Mouse (Mus musculus) liver, embryonic 13.5 days (tissue): ENCODE data around the gene Spata2. TPM values are rescaled to one million over a fixed set of nuclear protein-coding genes. Genes with fewer than 3 reads are reported as not detected.
A peak's percentile ranks its signal among the peaks of the same experiment; 100 is the strongest.

Experiments
- ATAC-seq: fragments of 200-750 bp; cut with Nextera tagmentation; 2 replicates; pipeline ENCODE4 v1.8.0; 2017; ENCODE audit warnings: low read depth, mild to moderate bottlenecking, moderate number of reproducible peaks, moderate library complexity
- DNase-seq: peaks from one replicate; pipeline ENCODE4 v3.0.0; 2022
- H3K27ac ChIP-seq: fragments of 300-500 bp; sonication (generic); 2 replicates; pipeline ENCODE4 v1.5.1; 2015; ENCODE audit warnings: moderate library complexity, mild to moderate bottlenecking, inconsistent platforms
- H3K27me3 ChIP-seq: fragments of 300-500 bp; sonication (generic); 2 replicates; pipeline ENCODE4 v1.6.1; 2015; ENCODE audit warnings: mild to moderate bottlenecking, inconsistent platforms
- H3K36me3 ChIP-seq: fragments of 300-500 bp; sonication (generic); 2 replicates; pipeline ENCODE4 v1.6.1; 2015; ENCODE audit warnings: mild to moderate bottlenecking, inconsistent platforms
- H3K4me1 ChIP-seq: fragments of 300-500 bp; sonication (generic); replicated peaks from 2 replicates; pipeline ENCODE4 v1.6.1; 2015; ENCODE audit warnings: inconsistent platforms
- H3K4me2 ChIP-seq: fragments of 300-500 bp; sonication (generic); 2 replicates; pipeline ENCODE4 v1.6.1; 2015; ENCODE audit warnings: inconsistent platforms, mild to moderate bottlenecking, moderate library complexity
- H3K4me3 ChIP-seq: fragments of 300-500 bp; sonication (generic); replicated peaks from 2 replicates; pipeline ENCODE4 v1.5.1; 2015; ENCODE audit warnings: mild to moderate bottlenecking, inconsistent platforms
- H3K9ac ChIP-seq: fragments of 300-500 bp; sonication (generic); 2 replicates; pipeline ENCODE4 v1.6.1; 2015; ENCODE audit warnings: mild to moderate bottlenecking, inconsistent platforms
- H3K9me3 ChIP-seq: fragments of 300-500 bp; sonication (generic); replicated peaks from 2 replicates; pipeline ENCODE4 v1.6.1; 2016; ENCODE audit warnings: inconsistent platforms
- WGBS: fragments of 180-500 bp; shearing (Covaris S2); methylation state at CpG from one replicate; pipeline ENCODE4 v1.1.7; 2015; ENCODE audit not compliant: insufficient replicate concordance; 5-methylcytosine and 5-hydroxymethylcytosine counted together
- polyA plus RNA-seq: library from polyadenylated mRNA; unstranded; fragments of >200 nt; fragmentation: Nextera tagmentation; extraction: Ambion mirVana; gene quantifications from 2 replicates; pipeline ENCODE4 v1.2.1, GENCODE M21; 2015

Gene Spata2
- polyA plus RNA-seq, 1 experiment from 2014 or later = 7.0 TPM

GRCm38 (mm10) chr2:167507719-167508385 lies 15.2 kb upstream of the Spata2 start:
- ATAC-seq (no peak), DNase-seq (no peak)
- 89% methylated on average over 3 of the region's 3 CpGs for WGBS
- no peak overlapping the region for H3K27ac ChIP-seq
- no peaks in the 10 kb centered on the region for H3K27me3 ChIP-seq
- peaks cover 51% of the 10 kb centered on the region for H3K36me3 ChIP-seq
- H3K9ac ChIP-seq = no peak overlapping the region
- H3K4me3 ChIP-seq = no peak overlapping the region
- peaks cover 60% of the 10 kb centered on the region for H3K4me1 ChIP-seq
- no peaks in the 10 kb centered on the region for H3K9me3 ChIP-seq
- no peak overlapping the region for H3K4me2 ChIP-seq

GRCm38 (mm10) chr2:167506546-167507260 lies 14.0 kb upstream of the Spata2 start:
- WGBS = 87% methylated on average over 10 of the region's 10 CpGs
- no peaks in the 10 kb centered on the region for H3K9me3 ChIP-seq
- H3K27me3 ChIP-seq = no peaks in the 10 kb centered on the region
- no peak overlapping the region for H3K4me3 ChIP-seq
- peaks cover 67% of the 10 kb centered on the region for H3K4me1 ChIP-seq
- DNase-seq = no peak
- peaks cover 39% of the 10 kb centered on the region for H3K36me3 ChIP-seq
- no peak overlapping the region for H3K9ac ChIP-seq
- no peak overlapping the region for H3K4me2 ChIP-seq
- no peak for ATAC-seq
- H3K27ac ChIP-seq = no peak overlapping the region

GRCm38 (mm10) chr2:167505127-167505526 lies 12.4 kb upstream of the Spata2 start:
- no peaks in the 10 kb centered on the region for H3K27me3 ChIP-seq
- WGBS = 33% methylated on average over 3 of the region's 3 CpGs
- ATAC-seq (peak; percentile 59), DNase-seq (peak; percentile 43)
- peak overlapping the region; percentile 85 for H3K27ac ChIP-seq
- peak overlapping the region; percentile 95 for H3K4me2 ChIP-seq
- H3K36me3 ChIP-seq = peaks cover 28% of the 10 kb centered on the region
- H3K9me3 ChIP-seq = no peaks in the 10 kb centered on the region
- H3K4me1 ChIP-seq = peaks cover 56% of the 10 kb centered on the region
- peak overlapping the region; percentile 90 for H3K4me3 ChIP-seq
- H3K9ac ChIP-seq = peak overlapping the region; percentile 92

- WGBS = 2% methylated on average over 32 of the region's 32 CpGs
- peak; percentile 50 for ATAC-seq
- DNase-seq = peak; percentile 25
These were observed 11.2 kb upstream of the Spata2 start for GRCm38 (mm10) chr2:167503896-167504349.

GRCm38 (mm10) chr2:167503253-167503895 lies 10.7 kb upstream of the Spata2 start:
- Histone ChIP-seq H3K9ac (peak overlapping the region; percentile 92), H3K27me3 (no peaks in the 10 kb centered on the region), H3K36me3 (peaks cover 15% of the 10 kb centered on the region), H3K4me3 (peak overlapping the region; percentile 90), H3K4me1 (peaks cover 46% of the 10 kb centered on the region), H3K27ac (peak overlapping the region; percentile 85), H3K4me2 (peak overlapping the region; percentile 95), H3K9me3 (no peaks in the 10 kb centered on the region)
- peak; percentile 72 for ATAC-seq
- WGBS = under 1% methylated on average over 77 of the region's 85 CpGs
- DNase-seq = peak; percentile 62

More at GRCm38 (mm10) chr2:167503896-167504349, 11.2 kb upstream of the Spata2 start:
- Histone ChIP-seq H3K9me3 (no peaks in the 10 kb centered on the region), H3K27ac (peak overlapping the region; percentile 85), H3K9ac (peak overlapping the region; percentile 92), H3K4me1 (peaks cover 46% of the 10 kb centered on the region), H3K27me3 (no peaks in the 10 kb centered on the region), H3K36me3 (peaks cover 20% of the 10 kb centered on the region), H3K4me3 (peak overlapping the region; percentile 90), H3K4me2 (peak overlapping the region; percentile 95)

GRCm38 (mm10) chr2:167502554-167503252 lies 10.0 kb upstream of the Spata2 start:
- Histone ChIP-seq H3K27ac (peak overlapping the region; percentile 85), H3K9ac (peak overlapping the region; percentile 92), H3K27me3 (no peaks in the 10 kb centered on the region), H3K4me3 (peak overlapping the region; percentile 90), H3K36me3 (peaks cover 8% of the 10 kb centered on the region), H3K4me2 (peak overlapping the region; percentile 95), H3K9me3 (no peaks in the 10 kb centered on the region), H3K4me1 (peaks cover 45% of the 10 kb centered on the region)
- 29% methylated on average over 13 of the region's 13 CpGs for WGBS
- peak; percentile 55 for ATAC-seq
- DNase-seq = peak; percentile 38

GRCm38 (mm10) chr2:167497272-167497671 lies 4.6 kb upstream of the Spata2 start:
- no peak overlapping the region for H3K4me2 ChIP-seq
- H3K4me1 ChIP-seq = peaks cover 16% of the 10 kb centered on the region
- no peaks in the 10 kb centered on the region for H3K27me3 ChIP-seq
- no peak overlapping the region for H3K9ac ChIP-seq
- H3K9me3 ChIP-seq = no peaks in the 10 kb centered on the region
- H3K27ac ChIP-seq = no peak overlapping the region
- H3K36me3 ChIP-seq = no peaks in the 10 kb centered on the region
- ATAC-seq = no peak
- DNase-seq = peak; percentile 46
- no peak overlapping the region for H3K4me3 ChIP-seq
- WGBS = 65% methylated on average over 5 of the region's 5 CpGs

GRCm38 (mm10) chr2:167496437-167496836 lies 3.8 kb upstream of the Spata2 start:
- no peak overlapping the region for H3K4me2 ChIP-seq
- H3K9me3 ChIP-seq = no peaks in the 10 kb centered on the region
- WGBS = 61% methylated on average over 7 of the region's 7 CpGs
- ATAC-seq (no peak), DNase-seq (no peak)
- H3K36me3 ChIP-seq = no peaks in the 10 kb centered on the region
- H3K27me3 ChIP-seq = no peaks in the 10 kb centered on the region
- no peak overlapping the region for H3K4me3 ChIP-seq
- peaks cover 22% of the 10 kb centered on the region for H3K4me1 ChIP-seq
- no peak overlapping the region for H3K9ac ChIP-seq
- H3K27ac ChIP-seq = no peak overlapping the region

GRCm38 (mm10) chr2:167491757-167492708 lies 654 bp downstream of the Spata2 start, which contains the start of gene Rnf114:
Gene Rnf114 (plus strand): TSS chr2:167492645.
- Histone ChIP-seq H3K4me3 (peak within 1 kb of the TSS; percentile 100), H3K9me3 (no peaks in the 10 kb centered on the region), H3K4me2 (peak within 1 kb of the TSS; percentile 95), H3K27ac (peak within 1 kb of the TSS; percentile 95), H3K27me3 (no peaks in the 10 kb centered on the region), H3K36me3 (peaks cover 19% of the 10 kb centered on the region; the same call in 1 of the 2 replicates), H3K4me1 (peaks cover 41% of the 10 kb centered on the region), H3K9ac (peak within 1 kb of the TSS; percentile 98)
- peak; percentile 69 for ATAC-seq
- 3% methylated on average over 51 of the region's 52 CpGs for WGBS
- peak; percentile 58 for DNase-seq
